36 mouse cellular contexts compared by ENCODE assay signal in the genomic region with DNA sequence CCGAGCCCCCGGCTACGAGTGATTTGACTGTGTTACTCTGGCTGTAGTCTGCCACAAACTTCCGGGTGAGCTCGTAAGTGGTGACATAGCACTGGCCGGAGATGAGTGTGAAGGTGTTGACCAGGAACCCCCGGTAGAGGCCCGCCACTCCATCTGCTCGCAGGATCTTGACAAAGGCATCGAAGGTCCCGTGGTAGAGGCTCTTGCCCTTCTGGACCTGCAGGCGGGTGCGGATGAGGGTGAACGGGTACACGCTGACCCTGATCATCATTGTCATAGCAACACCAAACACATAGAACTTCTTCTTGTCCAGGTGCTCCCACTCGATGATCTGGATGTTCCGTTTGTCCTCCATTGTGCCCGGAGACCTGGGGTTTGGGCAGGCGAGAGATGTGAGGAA. TPM values are rescaled to one million over a fixed set of nuclear protein-coding genes. Genes with fewer than 3 reads are reported as not detected.
DNase-seq lines count a peak whose midpoint lies in the region; ATAC-seq and TF ChIP-seq lines count a peak whose summit lies in the region.
"Had no signal": no experiment of that assay in that cellular context is flagged by ENCODE, and none has a peak within 500 bp of the region (broad histone marks: within the 10 kb centered on the region; RNA-seq: fewer than 3 reads in every experiment).

No protein-coding gene starts in this region.

- no peak for TF ChIP-seq POLR2A in liver, adult 2 months (IDR thresholded peaks at IDR 0.05; ENCODE audit: extremely low read depth, insufficient read depth, low read length)

- WGBS in liver, adult 2 months, result 83% methylated on average over 19 of the region's 19 CpGs
- 86% methylated on average over 19 of the region's 19 CpGs for WGBS in liver, embryonic 12.5 days (ENCODE audit: insufficient replicate concordance)

- H3K79me2 ChIP-seq in liver, adult 2 months (ENCODE audit: control insufficient read depth, insufficient read depth, low read length), result peaks cover 51% of the 10 kb centered on the region

- no peak overlapping the region for H3K9ac ChIP-seq in liver, adult 2 months (ENCODE audit: low read depth, low read length)
- H3K9ac ChIP-seq in liver, embryonic 12.5 days, result no peak overlapping the region
- H3K9ac ChIP-seq: embryonic facial prominence, embryonic 13.5 days; forebrain, embryonic 12.5 days; forebrain, embryonic 15.5 days; heart, embryonic 15.5 days had no signal

- ATAC-seq in liver, embryonic 12.5 days, result no peak
- no peak for ATAC-seq in megakaryocyte, adult 5-6 weeks (ENCODE audit: poor library complexity, severe bottlenecking)
- ATAC-seq in frontal cortex, adult (ENCODE audit: low TSS enrichment), result no peak
- ATAC-seq: forebrain, embryonic 15.5 days; hindbrain, embryonic 16.5 days had no signal

- no peak overlapping the region for H3K4me2 ChIP-seq in liver, embryonic 12.5 days
- H3K4me2 ChIP-seq: embryonic facial prominence, embryonic 13.5 days; forebrain, embryonic 12.5 days; forebrain, embryonic 15.5 days; heart, embryonic 11.5 days; heart, embryonic 15.5 days; hindbrain, embryonic 13.5 days had no signal

- peak overlapping the region; percentile 77 for H3K27ac ChIP-seq in liver, adult 2 months (replicated peaks; ENCODE audit: insufficient read depth, low read depth, low read length)
- no peak overlapping the region for H3K27ac ChIP-seq in liver, embryonic 12.5 days
- H3K27ac ChIP-seq: embryonic facial prominence, embryonic 10.5 days; embryonic facial prominence, embryonic 13.5 days; forebrain, embryonic 12.5 days; forebrain, embryonic 15.5 days; heart, adult 2 months; heart, embryonic 15.5 days; hindbrain, embryonic 10.5 days; hindbrain, embryonic 13.5 days had no signal

- peak; percentile 57 for DNase-seq in kidney, adult 11 months
- no peak for DNase-seq in kidney, postnatal 10 days
- peak; percentile 42 for DNase-seq in liver, adult 2 months (ENCODE audit: extremely low read depth, low read depth, low spot score)
- DNase-seq: adrenal gland, adult 2 months; adrenal gland, postnatal 14 days; B cell, adult 2 months; cerebellum, adult 11-12 months; cerebellum, adult 8-10 months; cerebellum, postnatal 10 days; cerebellum, postnatal 36 days; embryo, embryonic 11 days; gastrocnemius, postnatal 10 days; gastrocnemius, postnatal 36 days; heart, adult 2 months; heart, postnatal 10 days; heart, postnatal 36 days had no signal

- peaks cover 7% of the 10 kb centered on the region; the same call in 1 of the 2 replicates for H3K36me3 ChIP-seq in liver, adult 2 months (ENCODE audit: control insufficient read depth, insufficient read depth, low read length)
- H3K36me3 ChIP-seq in liver, embryonic 12.5 days, result peaks cover 58% of the 10 kb centered on the region
- H3K36me3 ChIP-seq in megakaryocyte, embryonic 14.5 days (replicated peaks; ENCODE audit: low read length), result peaks cover 59% of the 10 kb centered on the region

- no peaks in the 10 kb centered on the region for H3K9me3 ChIP-seq in liver, embryonic 12.5 days (replicated peaks)
- no peaks in the 10 kb centered on the region for H3K9me3 ChIP-seq in megakaryocyte, embryonic 14.5 days
- H3K9me3 ChIP-seq: embryonic facial prominence, embryonic 10.5 days; embryonic facial prominence, embryonic 13.5 days; forebrain, embryonic 12.5 days; forebrain, embryonic 15.5 days; heart, embryonic 15.5 days; hindbrain, embryonic 10.5 days; hindbrain, embryonic 13.5 days had no signal

- H3K4me3 ChIP-seq in liver, adult 2 months (ENCODE audit: insufficient read depth, low read depth, low read length), result no peak overlapping the region
- H3K4me3 ChIP-seq in liver, embryonic 12.5 days, result no peak overlapping the region
- peak overlapping the region; percentile 6 for H3K4me3 ChIP-seq in megakaryocyte, embryonic 14.5 days (replicated peaks)
- H3K4me3 ChIP-seq: embryonic facial prominence, embryonic 10.5 days; embryonic facial prominence, embryonic 13.5 days; erythroblast, embryonic 14.5 days; forebrain, embryonic 12.5 days; forebrain, embryonic 15.5 days; heart, adult 2 months; heart, embryonic 15.5 days; hindbrain, embryonic 10.5 days; hindbrain, embryonic 13.5 days had no signal

- no peaks in the 10 kb centered on the region for H3K27me3 ChIP-seq in liver, adult 2 months (ENCODE audit: control insufficient read depth, insufficient read depth, low read length)
- no peaks in the 10 kb centered on the region for H3K27me3 ChIP-seq in liver, embryonic 12.5 days (replicated peaks)
- no peaks in the 10 kb centered on the region for H3K27me3 ChIP-seq in megakaryocyte, embryonic 14.5 days (replicated peaks)
- H3K27me3 ChIP-seq: CH12.LX; embryonic facial prominence, embryonic 13.5 days; forebrain, embryonic 12.5 days; forebrain, embryonic 15.5 days; heart, embryonic 15.5 days; hindbrain, embryonic 13.5 days had no signal

- peaks cover 45% of the 10 kb centered on the region for H3K4me1 ChIP-seq in liver, adult 2 months (ENCODE audit: control insufficient read depth, insufficient read depth, low read length)
- peaks cover 71% of the 10 kb centered on the region for H3K4me1 ChIP-seq in liver, embryonic 12.5 days
- H3K4me1 ChIP-seq in megakaryocyte, embryonic 14.5 days, result peaks cover 87% of the 10 kb centered on the region

- TF ChIP-seq CTCF in liver, adult 2 months (IDR thresholded peaks at IDR 0.05; ENCODE audit: low read depth, low read length), result no peak

RNA-seq across cellular contexts. Expression of gene Slc25a44, which starts 4.2 kb away (rescaled TPM):
- 26.1 and 28.1 TPM in 2 replicates for total RNA-seq in liver, adult 2 months (2014; rRNA removed)
- polyA plus RNA-seq in liver, adult 2 months (2012; rRNA removed), result 57.0 and 60.9 TPM in 2 replicates
- polyA plus RNA-seq in liver, embryonic 12.5 days (2016; fragmentation: Nextera tagmentation; extraction: Ambion mirVana), result 14.0 and 14.9 TPM in 2 replicates
- polyA plus RNA-seq in megakaryocyte, embryonic 14.5 days (2012; ENCODE audit: insufficient read depth, low replicate concordance), result 6.7 and 7.2 TPM in 2 replicates
- 11.4 and 11.6 TPM in 2 replicates for total RNA-seq in megakaryocyte, adult 5-6 weeks (2015)
- total RNA-seq in megakaryocyte, adult 5-6 weeks (2017), result 17.4 and 18.7 TPM in 2 replicates

RNA-seq across cellular contexts. Expression of gene Pmf1, which starts 10.6 kb away (rescaled TPM):
- total RNA-seq in liver, adult 2 months (2014; rRNA removed), result 12.9 and 16.5 TPM in 2 replicates
- polyA plus RNA-seq in liver, adult 2 months (2012; rRNA removed), result 59.0 and 68.1 TPM in 2 replicates
- polyA plus RNA-seq in liver, embryonic 12.5 days (2016; fragmentation: Nextera tagmentation; extraction: Ambion mirVana), result 104 and 115 TPM in 2 replicates
- 73.6 and 114 TPM in 2 replicates for polyA plus RNA-seq in megakaryocyte, embryonic 14.5 days (2012; ENCODE audit: insufficient read depth, low replicate concordance)
- 115 and 131 TPM in 2 replicates for total RNA-seq in megakaryocyte, adult 5-6 weeks (2015)
- 78.5 and 81.9 TPM in 2 replicates for total RNA-seq in megakaryocyte, adult 5-6 weeks (2017)

RNA-seq across cellular contexts. Expression of gene Bglap, which starts 36.5 kb away (rescaled TPM):
- total RNA-seq in liver, adult 2 months (2014; rRNA removed), result not detected in 2 replicates
- not detected in 2 replicates for polyA plus RNA-seq in liver, adult 2 months (2012; rRNA removed)
- polyA plus RNA-seq in liver, embryonic 12.5 days (2016; fragmentation: Nextera tagmentation; extraction: Ambion mirVana), result not detected in 2 replicates
- not detected in 2 replicates for polyA plus RNA-seq in megakaryocyte, embryonic 14.5 days (2012; ENCODE audit: insufficient read depth, low replicate concordance)
- 0.93 and 1.5 TPM in 2 replicates for total RNA-seq in megakaryocyte, adult 5-6 weeks (2015)
- 5.0 and 6.3 TPM in 2 replicates for total RNA-seq in megakaryocyte, adult 5-6 weeks (2017)
- total RNA-seq: CH12.LX; gastrocnemius, adult 18-20 months; gastrocnemius, postnatal 36 days; granulocyte monocyte progenitor cell, adult 5-6 weeks; heart, adult 2 months; heart, postnatal 10 days; heart, postnatal 36 days; MEL had no signal
- polyA plus RNA-seq: adrenal gland, adult 2 months; cortical plate, adult 2 months; embryonic facial prominence, embryonic 10.5 days; erythroblast, embryonic 14.5 days; forebrain, embryonic 12.5 days; forebrain, embryonic 15.5 days; heart, adult 2 months; heart, embryonic 11.5 days; heart, embryonic 15.5 days; hindbrain, embryonic 10.5 days; hindbrain, embryonic 13.5 days; hindbrain, embryonic 16.5 days had no signal

RNA-seq across cellular contexts. Expression of gene Sema4a, which starts 40.2 kb away (rescaled TPM):
- total RNA-seq in liver, adult 2 months (2014; rRNA removed), result 23.4 and 37.9 TPM in 2 replicates
- 109 and 117 TPM in 2 replicates for polyA plus RNA-seq in liver, adult 2 months (2012; rRNA removed)
- polyA plus RNA-seq in liver, embryonic 12.5 days (2016; fragmentation: Nextera tagmentation; extraction: Ambion mirVana), result 14.4 and 17.6 TPM in 2 replicates
- 8.4 and 26.0 TPM in 2 replicates for polyA plus RNA-seq in megakaryocyte, embryonic 14.5 days (2012; ENCODE audit: insufficient read depth, low replicate concordance)
- total RNA-seq in megakaryocyte, adult 5-6 weeks (2015), result 171 and 181 TPM in 2 replicates
- total RNA-seq in megakaryocyte, adult 5-6 weeks (2017), result 164 and 167 TPM in 2 replicates

RNA-seq across cellular contexts. Expression of gene Bglap2, which starts 42.3 kb away (rescaled TPM):
- not detected in 2 replicates for total RNA-seq in liver, adult 2 months (2014; rRNA removed)
- not detected in 2 replicates for polyA plus RNA-seq in liver, adult 2 months (2012; rRNA removed)
- not detected in 2 replicates for polyA plus RNA-seq in liver, embryonic 12.5 days (2016; fragmentation: Nextera tagmentation; extraction: Ambion mirVana)
- not detected in 2 replicates for polyA plus RNA-seq in megakaryocyte, embryonic 14.5 days (2012; ENCODE audit: insufficient read depth, low replicate concordance)
- total RNA-seq in megakaryocyte, adult 5-6 weeks (2015), result 0.84 TPM in 1 of 2 replicates, not detected in the other
- total RNA-seq in megakaryocyte, adult 5-6 weeks (2017), result 0.66 TPM in 1 of 2 replicates, not detected in the other
- total RNA-seq: adrenal gland, postnatal 14 days; adrenal gland, postnatal 4 days; CH12.LX; gastrocnemius, adult 18-20 months; gastrocnemius, postnatal 36 days; granulocyte monocyte progenitor cell, adult 5-6 weeks; heart, adult 2 months; heart, postnatal 10 days; heart, postnatal 36 days; MEL had no signal
- polyA plus RNA-seq: cortical plate, adult 2 months; embryonic facial prominence, embryonic 10.5 days; erythroblast, embryonic 14.5 days; forebrain, embryonic 12.5 days; forebrain, embryonic 15.5 days; heart, embryonic 11.5 days; heart, embryonic 15.5 days; hindbrain, embryonic 10.5 days; hindbrain, embryonic 13.5 days; hindbrain, embryonic 16.5 days had no signal
